Mouse (Mus musculus): ENCODE measurements at regions not wholly inside any gene's neighbourhood (a gene's known extent, or its start where the extent isn't known, plus 50 kb on each side); places are given as distances from the start of the nearest gene placed in this dataset.

GRCm38 (mm10) chr10:124249358-124249757 is 985.6 kb downstream of the Fam19a2 start:
- no peak overlapping the region for H3K9ac ChIP-seq (ENCODE audit: low read depth, low read length, severe bottlenecking)
- no peaks in the 10 kb centered on the region for H3K36me3 ChIP-seq (ENCODE audit: control insufficient read depth, insufficient read depth, low read length)
- ATAC-seq (ENCODE audit: low FRiP score, low read depth) = no peak
- 47% methylated on average over 4 of the region's 4 CpGs for WGBS
- H3K9me3 ChIP-seq (ENCODE audit: control insufficient read depth, low read length) = no peaks in the 10 kb centered on the region
- no peak overlapping the region for H3K4me2 ChIP-seq (replicated peaks; ENCODE audit: low read depth, low read length, severe bottlenecking)
- no peak for DNase-seq (ENCODE audit: low spot score)
- H3K4me3 ChIP-seq (replicated peaks; ENCODE audit: low read length) = no peak overlapping the region
- no peak overlapping the region for H3K27ac ChIP-seq (replicated peaks; ENCODE audit: low read depth, low read length)
- H3K27me3 ChIP-seq (ENCODE audit: control insufficient read depth, insufficient read depth, low read length) = no peaks in the 10 kb centered on the region
- H3K4me1 ChIP-seq (ENCODE audit: control insufficient read depth, insufficient read depth, low read length) = no peaks in the 10 kb centered on the region
- TF ChIP-seq POLR2A (IDR thresholded peaks at IDR 0.05; ENCODE audit: borderline replicate concordance, extremely low read depth, insufficient read depth, insufficient read length) = no peak

GRCm38 (mm10) chr10:124250004-124250403 is 986.2 kb downstream of the Fam19a2 start:
- Histone ChIP-seq H3K4me2 (replicated peaks; ENCODE audit: low read depth, low read length, severe bottlenecking) (no peak overlapping the region), H3K9ac (ENCODE audit: low read depth, low read length, severe bottlenecking) (no peak overlapping the region), H3K36me3 (ENCODE audit: control insufficient read depth, insufficient read depth, low read length) (no peaks in the 10 kb centered on the region), H3K27me3 (ENCODE audit: control insufficient read depth, insufficient read depth, low read length) (no peaks in the 10 kb centered on the region), H3K9me3 (ENCODE audit: control insufficient read depth, low read length) (no peaks in the 10 kb centered on the region), H3K4me1 (ENCODE audit: control insufficient read depth, insufficient read depth, low read length) (no peaks in the 10 kb centered on the region), H3K4me3 (replicated peaks; ENCODE audit: low read length) (no peak overlapping the region), H3K27ac (replicated peaks; ENCODE audit: low read depth, low read length) (no peak overlapping the region)
- TF ChIP-seq POLR2A (IDR thresholded peaks at IDR 0.05; ENCODE audit: borderline replicate concordance, extremely low read depth, insufficient read depth, insufficient read length) = no peak
- DNase-seq (ENCODE audit: low spot score) (no peak), ATAC-seq (ENCODE audit: low FRiP score, low read depth) (no peak)
- 69% methylated on average over 4 of the region's 4 CpGs for WGBS

GRCm38 (mm10) chr10:124288301-124288995 is 1024.7 kb downstream of the Fam19a2 start:
- Histone ChIP-seq H3K4me2 (replicated peaks; ENCODE audit: low read depth, low read length, severe bottlenecking) (peak overlapping the region; percentile 38), H3K9me3 (ENCODE audit: control insufficient read depth, low read length) (no peaks in the 10 kb centered on the region), H3K4me3 (replicated peaks; ENCODE audit: low read length) (peak overlapping the region; percentile 15), H3K9ac (ENCODE audit: low read depth, low read length, severe bottlenecking) (no peak overlapping the region), H3K27me3 (ENCODE audit: control insufficient read depth, insufficient read depth, low read length) (no peaks in the 10 kb centered on the region), H3K36me3 (ENCODE audit: control insufficient read depth, insufficient read depth, low read length) (no peaks in the 10 kb centered on the region), H3K4me1 (ENCODE audit: control insufficient read depth, insufficient read depth, low read length) (peaks cover 2% of the 10 kb centered on the region; the same call in 1 of the 2 replicates), H3K27ac (replicated peaks; ENCODE audit: low read depth, low read length) (no peak overlapping the region; the same call in 1 of the 2 replicates)
- no peak for TF ChIP-seq POLR2A (IDR thresholded peaks at IDR 0.05; ENCODE audit: borderline replicate concordance, extremely low read depth, insufficient read depth, insufficient read length)
- ATAC-seq (ENCODE audit: low FRiP score, low read depth) (peak; percentile 67), DNase-seq (ENCODE audit: low spot score) (peak; percentile 45)
- 27% methylated on average over 18 of the region's 18 CpGs for WGBS

- Histone ChIP-seq H3K4me3 (replicated peaks; ENCODE audit: low read length) (no peak overlapping the region), H3K4me1 (ENCODE audit: control insufficient read depth, insufficient read depth, low read length) (no peaks in the 10 kb centered on the region), H3K36me3 (ENCODE audit: control insufficient read depth, insufficient read depth, low read length) (no peaks in the 10 kb centered on the region), H3K9me3 (ENCODE audit: control insufficient read depth, low read length) (no peaks in the 10 kb centered on the region), H3K9ac (ENCODE audit: low read depth, low read length, severe bottlenecking) (no peak overlapping the region), H3K4me2 (replicated peaks; ENCODE audit: low read depth, low read length, severe bottlenecking) (no peak overlapping the region), H3K27me3 (ENCODE audit: control insufficient read depth, insufficient read depth, low read length) (no peaks in the 10 kb centered on the region), H3K27ac (replicated peaks; ENCODE audit: low read depth, low read length) (no peak overlapping the region)
- DNase-seq (ENCODE audit: low spot score) = no peak
- ATAC-seq (ENCODE audit: low FRiP score, low read depth) = no peak
- whole genome bisulfite sequencing = 83% methylated on average over 2 of the region's 2 CpGs
- TF ChIP-seq POLR2A (IDR thresholded peaks at IDR 0.05; ENCODE audit: borderline replicate concordance, extremely low read depth, insufficient read depth, insufficient read length) = no peak
Observed at GRCm38 (mm10) chr10:124297198-124297677, 1033.4 kb downstream of the Fam19a2 start.

GRCm38 (mm10) chr10:124304683-124305082 is 1040.9 kb downstream of the Fam19a2 start:
- 74% methylated on average over 1 of the region's 1 CpGs for WGBS
- H3K9ac ChIP-seq (ENCODE audit: low read depth, low read length, severe bottlenecking) = no peak overlapping the region
- H3K9me3 ChIP-seq (ENCODE audit: control insufficient read depth, low read length) = no peaks in the 10 kb centered on the region
- H3K4me1 ChIP-seq (ENCODE audit: control insufficient read depth, insufficient read depth, low read length) = no peaks in the 10 kb centered on the region
- no peak for DNase-seq (ENCODE audit: low spot score)
- no peak for ATAC-seq (ENCODE audit: low FRiP score, low read depth)
- no peaks in the 10 kb centered on the region for H3K27me3 ChIP-seq (ENCODE audit: control insufficient read depth, insufficient read depth, low read length)
- H3K27ac ChIP-seq (replicated peaks; ENCODE audit: low read depth, low read length) = no peak overlapping the region
- TF ChIP-seq POLR2A (IDR thresholded peaks at IDR 0.05; ENCODE audit: borderline replicate concordance, extremely low read depth, insufficient read depth, insufficient read length) = no peak
- no peak overlapping the region for H3K4me2 ChIP-seq (replicated peaks; ENCODE audit: low read depth, low read length, severe bottlenecking)
- no peak overlapping the region for H3K4me3 ChIP-seq (replicated peaks; ENCODE audit: low read length)
- no peaks in the 10 kb centered on the region for H3K36me3 ChIP-seq (ENCODE audit: control insufficient read depth, insufficient read depth, low read length)
